Mouse (Mus musculus): ENCODE data around the gene Fbxl18. TPM values are rescaled to one million over a fixed set of nuclear protein-coding genes. Genes with fewer than 3 reads are reported as not detected.
"Not testable (repeated sequence)": the region's sequence is repeated elsewhere in the genome, so short reads cannot be mapped to it uniquely, and the experiment has no call there.

Gene Fbxl18
- total and polyA plus RNA-seq, 2 experiments from 2014 or later = 27.0 to 38.0 TPM

GRCm38 (mm10) chr5:142841372-142842136 lies 53.7 kb downstream of the Fbxl18 start:
- no peak overlapping the region for H3K4me3 ChIP-seq (ENCODE audit: low read depth, low read length)
- ATAC-seq = peak; percentile 71

GRCm38 (mm10) chr5:142837427-142837826 lies 57.8 kb downstream of the Fbxl18 start:
- H3K9ac ChIP-seq; DNase-seq; H3K4me2 ChIP-seq (ENCODE audit: low read depth); ATAC-seq; H3K4me3 ChIP-seq (ENCODE audit: low read depth, low read length); H3K27me3 ChIP-seq (ENCODE audit: insufficient read depth, low read length); H3K36me3 ChIP-seq (ENCODE audit: insufficient read depth); H3K4me1 ChIP-seq (ENCODE audit: insufficient read depth); H3K27ac ChIP-seq (ENCODE audit: low read depth, low read length); H3K9me3 ChIP-seq (ENCODE audit: low read length): not testable (repeated sequence)
- WGBS = 95% methylated on average over 2 of the region's 2 CpGs

More at GRCm38 (mm10) chr5:142841372-142842136, 53.7 kb downstream of the Fbxl18 start:
- Histone ChIP-seq H3K9ac (no peak overlapping the region), H3K27me3 (ENCODE audit: insufficient read depth, low read length) (no peaks in the 10 kb centered on the region), H3K27ac (ENCODE audit: low read depth, low read length) (no peak overlapping the region), H3K4me1 (ENCODE audit: insufficient read depth) (no peaks in the 10 kb centered on the region), H3K4me2 (ENCODE audit: low read depth) (no peak overlapping the region), H3K9me3 (ENCODE audit: low read length) (no peaks in the 10 kb centered on the region), H3K36me3 (ENCODE audit: insufficient read depth) (no peaks in the 10 kb centered on the region)
- DNase-seq = no peak
- no peak for TF ChIP-seq CTCF (IDR thresholded peaks at IDR 0.05; ENCODE audit: low read depth)
- WGBS = 59% methylated on average over 8 of the region's 8 CpGs

GRCm38 (mm10) chr5:142836891-142837290 lies 58.3 kb downstream of the Fbxl18 start:
- H3K9me3 ChIP-seq (ENCODE audit: low read length) = no peaks in the 10 kb centered on the region
- no peaks in the 10 kb centered on the region for H3K4me1 ChIP-seq (ENCODE audit: insufficient read depth)
- H3K36me3 ChIP-seq (ENCODE audit: insufficient read depth) = no peaks in the 10 kb centered on the region
- H3K4me2 ChIP-seq (ENCODE audit: low read depth) = no peak overlapping the region
- no peak for TF ChIP-seq CTCF (IDR thresholded peaks at IDR 0.05; ENCODE audit: low read depth)
- 74% methylated on average over 6 of the region's 6 CpGs for WGBS
- DNase-seq (no peak), ATAC-seq (no peak)
- no peak overlapping the region for H3K4me3 ChIP-seq (ENCODE audit: low read depth, low read length)
- H3K27ac ChIP-seq (ENCODE audit: low read depth, low read length) = no peak overlapping the region
- no peaks in the 10 kb centered on the region for H3K27me3 ChIP-seq (ENCODE audit: insufficient read depth, low read length)
- no peak overlapping the region for H3K9ac ChIP-seq

GRCm38 (mm10) chr5:142833646-142834438 lies 61.4 kb downstream of the Fbxl18 start:
- 83% methylated on average over 8 of the region's 8 CpGs for WGBS
- Histone ChIP-seq H3K4me1 (ENCODE audit: insufficient read depth) (no peaks in the 10 kb centered on the region), H3K27me3 (ENCODE audit: insufficient read depth, low read length) (no peaks in the 10 kb centered on the region), H3K9me3 (ENCODE audit: low read length) (no peaks in the 10 kb centered on the region), H3K9ac (no peak overlapping the region), H3K4me2 (ENCODE audit: low read depth) (no peak overlapping the region), H3K27ac (ENCODE audit: low read depth, low read length) (no peak overlapping the region), H3K36me3 (ENCODE audit: insufficient read depth) (no peaks in the 10 kb centered on the region), H3K4me3 (ENCODE audit: low read depth, low read length) (no peak overlapping the region)
- TF ChIP-seq CTCF (IDR thresholded peaks at IDR 0.05; ENCODE audit: low read depth) = no peak
- ATAC-seq (no peak), DNase-seq (no peak)

- Histone ChIP-seq H3K9ac (no peak overlapping the region), H3K4me2 (ENCODE audit: low read depth) (no peak overlapping the region), H3K27me3 (ENCODE audit: insufficient read depth, low read length) (no peaks in the 10 kb centered on the region), H3K9me3 (ENCODE audit: low read length) (no peaks in the 10 kb centered on the region), H3K27ac (ENCODE audit: low read depth, low read length) (no peak overlapping the region), H3K4me1 (ENCODE audit: insufficient read depth) (peaks cover 18% of the 10 kb centered on the region), H3K36me3 (ENCODE audit: insufficient read depth) (no peaks in the 10 kb centered on the region), H3K4me3 (ENCODE audit: low read depth, low read length) (no peak overlapping the region)
- DNase-seq (no peak), ATAC-seq (no peak)
- WGBS = 88% methylated on average over 4 of the region's 4 CpGs
- no peak for TF ChIP-seq CTCF (IDR thresholded peaks at IDR 0.05; ENCODE audit: low read depth)
Measured at GRCm38 (mm10) chr5:142826131-142826530, 69.1 kb downstream of the Fbxl18 start.

GRCm38 (mm10) chr5:142825665-142826064 lies 69.6 kb downstream of the Fbxl18 start:
- H3K36me3 ChIP-seq (ENCODE audit: insufficient read depth) = no peaks in the 10 kb centered on the region
- no peak for TF ChIP-seq CTCF (IDR thresholded peaks at IDR 0.05; ENCODE audit: low read depth)
- H3K9me3 ChIP-seq (ENCODE audit: low read length) = no peaks in the 10 kb centered on the region
- DNase-seq = peak; percentile 6
- no peak overlapping the region for H3K4me3 ChIP-seq (ENCODE audit: low read depth, low read length)
- H3K27me3 ChIP-seq (ENCODE audit: insufficient read depth, low read length) = no peaks in the 10 kb centered on the region
- H3K4me2 ChIP-seq (ENCODE audit: low read depth) = no peak overlapping the region
- H3K9ac ChIP-seq = no peak overlapping the region
- H3K27ac ChIP-seq (ENCODE audit: low read depth, low read length) = 0 out of 2 replicates have a peak overlapping the region, but pooled peaks have one; percentile 17
- 77% methylated on average over 5 of the region's 5 CpGs for WGBS
- ATAC-seq = no peak
- H3K4me1 ChIP-seq (ENCODE audit: insufficient read depth) = peaks cover 18% of the 10 kb centered on the region

GRCm38 (mm10) chr5:142824091-142824490 lies 71.1 kb downstream of the Fbxl18 start:
- Histone ChIP-seq H3K27ac (ENCODE audit: low read depth, low read length) (peak overlapping the region; percentile 100), H3K36me3 (ENCODE audit: insufficient read depth) (no peaks in the 10 kb centered on the region), H3K9ac (peak overlapping the region; percentile 98), H3K4me3 (ENCODE audit: low read depth, low read length) (peak overlapping the region; percentile 83; the same call in 1 of the 2 replicates), H3K9me3 (ENCODE audit: low read length) (no peaks in the 10 kb centered on the region), H3K4me1 (ENCODE audit: insufficient read depth) (peaks cover 18% of the 10 kb centered on the region), H3K4me2 (ENCODE audit: low read depth) (peak overlapping the region; percentile 88), H3K27me3 (ENCODE audit: insufficient read depth, low read length) (no peaks in the 10 kb centered on the region)
- WGBS = 24% methylated on average over 6 of the region's 6 CpGs
- DNase-seq (no peak), ATAC-seq (no peak)
- TF ChIP-seq CTCF (IDR thresholded peaks at IDR 0.05; ENCODE audit: low read depth) = no peak
